Mouse (Mus musculus): ENCODE measurements at regions not wholly inside any gene's neighbourhood (a gene's known extent, or its start where the extent isn't known, plus 50 kb on each side); places are given as distances from the start of the nearest gene placed in this dataset.

GRCm38 (mm10) chr2:105468930-105469329 lies 69.8 kb upstream of the Rcn1 start:
- Histone ChIP-seq H3K27me3 (ENCODE audit: control insufficient read depth, insufficient read depth, insufficient read length) (no peaks in the 10 kb centered on the region), H3K36me3 (ENCODE audit: control insufficient read depth, insufficient read depth) (no peaks in the 10 kb centered on the region), H3K79me2 (ENCODE audit: control insufficient read depth, insufficient read depth) (no peaks in the 10 kb centered on the region), H3ac (ENCODE audit: control insufficient read depth, insufficient read length) (no peak overlapping the region), H3K4me2 (ENCODE audit: low read depth) (no peak overlapping the region), H3K4me3 (no peak overlapping the region)
- TF ChIP-seq POLR2AphosphoS2 (IDR thresholded peaks at IDR 0.05; ENCODE audit: insufficient read length, low read depth) (no peak), TCF12 (IDR thresholded peaks at IDR 0.05; ENCODE audit: insufficient read depth, poor library complexity, severe bottlenecking) (no peak), E2F4 (IDR thresholded peaks at IDR 0.05; ENCODE audit: insufficient read depth) (no peak), SRF (IDR thresholded peaks at IDR 0.05; ENCODE audit: control insufficient read depth, insufficient read length, low read depth) (no peak), TCF3 (IDR thresholded peaks at IDR 0.05; ENCODE audit: insufficient read length, low read depth) (no peak), CEBPB (IDR thresholded peaks at IDR 0.05; ENCODE audit: insufficient read depth, poor library complexity, severe bottlenecking) (no peak)

DNA sequence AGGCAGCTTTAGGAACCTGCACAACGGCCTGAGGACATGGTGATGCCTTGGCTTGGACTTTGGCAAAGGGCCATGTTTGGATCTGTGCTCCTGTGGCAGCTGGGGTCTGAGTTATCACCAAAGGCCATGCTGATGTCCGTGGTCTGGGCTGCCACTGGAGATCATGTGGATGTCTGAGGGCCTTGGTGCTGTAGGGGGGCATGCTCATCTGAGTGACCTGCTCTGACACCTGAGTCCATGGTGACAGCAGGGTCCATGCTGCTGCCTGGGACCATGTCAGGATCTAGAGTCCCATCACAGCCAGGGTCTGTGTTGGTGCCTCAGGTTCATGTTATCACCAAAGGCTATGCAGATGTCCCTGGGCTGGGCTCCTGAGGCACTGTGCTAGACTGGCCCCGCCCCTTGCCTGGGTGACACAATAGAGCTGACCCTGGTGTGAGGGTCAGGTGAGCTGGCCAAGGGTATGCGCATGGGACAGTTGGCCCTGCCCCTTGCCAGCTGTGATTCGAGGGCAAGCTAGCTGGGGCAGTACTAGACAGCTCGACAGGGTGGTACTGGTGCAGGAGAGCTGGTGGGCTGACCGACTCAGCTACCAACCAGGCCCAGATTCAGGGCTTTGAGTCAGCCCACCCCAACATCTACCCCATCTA lies 77.0 kb upstream of the Rcn1 start:
- Histone ChIP-seq H3K79me2 (ENCODE audit: control insufficient read depth, insufficient read depth) (no peaks in the 10 kb centered on the region), H3K4me2 (ENCODE audit: low read depth) (no peak overlapping the region), H3ac (ENCODE audit: control insufficient read depth, insufficient read length) (no peak overlapping the region), H3K4me3 (no peak overlapping the region), H3K27me3 (ENCODE audit: control insufficient read depth, insufficient read depth, insufficient read length) (no peaks in the 10 kb centered on the region), H3K36me3 (ENCODE audit: control insufficient read depth, insufficient read depth) (no peaks in the 10 kb centered on the region)
- TF ChIP-seq USF1 (IDR thresholded peaks at IDR 0.05; ENCODE audit: low read depth) = no peak
- no peak for TF ChIP-seq CEBPB (IDR thresholded peaks at IDR 0.05; ENCODE audit: insufficient read depth, poor library complexity, severe bottlenecking)
- TF ChIP-seq SRF (IDR thresholded peaks at IDR 0.05; ENCODE audit: control insufficient read depth, insufficient read length, low read depth) = no peak
- TF ChIP-seq REST (IDR thresholded peaks at IDR 0.05; ENCODE audit: insufficient read depth, insufficient read length) = no peak
- no peak for TF ChIP-seq MAX (IDR thresholded peaks at IDR 0.05; ENCODE audit: low read depth)
- TF ChIP-seq TCF12 (IDR thresholded peaks at IDR 0.05; ENCODE audit: insufficient read depth, poor library complexity, severe bottlenecking) = no peak
- no peak for TF ChIP-seq MYOD1 (IDR thresholded peaks at IDR 0.05; ENCODE audit: control insufficient read depth in 1 of 3, insufficient read length in 2 of 3, low read depth in 2 of 3)
- no peak for TF ChIP-seq POLR2A (IDR thresholded peaks at IDR 0.05; ENCODE audit: insufficient read length, low read depth)
- TF ChIP-seq POLR2AphosphoS2 (IDR thresholded peaks at IDR 0.05; ENCODE audit: insufficient read length, low read depth) = no peak
- no peak for TF ChIP-seq TCF3 (IDR thresholded peaks at IDR 0.05; ENCODE audit: insufficient read length, low read depth)
- no peak for TF ChIP-seq E2F4 (IDR thresholded peaks at IDR 0.05; ENCODE audit: insufficient read depth)
- no peak for TF ChIP-seq MYOG (IDR thresholded peaks at IDR 0.05; ENCODE audit: control insufficient read depth in 1 of 3, insufficient read depth in 1 of 3, insufficient read length in 2 of 3, low read depth in 2 of 3)

GRCm38 (mm10) chr2:105481990-105482592 lies 83.0 kb upstream of the Rcn1 start:
- no peaks in the 10 kb centered on the region for H3K79me2 ChIP-seq (ENCODE audit: control insufficient read depth, insufficient read depth)
- no peak overlapping the region for H3K4me2 ChIP-seq (ENCODE audit: low read depth)
- no peak overlapping the region for H3K4me3 ChIP-seq

DNA sequence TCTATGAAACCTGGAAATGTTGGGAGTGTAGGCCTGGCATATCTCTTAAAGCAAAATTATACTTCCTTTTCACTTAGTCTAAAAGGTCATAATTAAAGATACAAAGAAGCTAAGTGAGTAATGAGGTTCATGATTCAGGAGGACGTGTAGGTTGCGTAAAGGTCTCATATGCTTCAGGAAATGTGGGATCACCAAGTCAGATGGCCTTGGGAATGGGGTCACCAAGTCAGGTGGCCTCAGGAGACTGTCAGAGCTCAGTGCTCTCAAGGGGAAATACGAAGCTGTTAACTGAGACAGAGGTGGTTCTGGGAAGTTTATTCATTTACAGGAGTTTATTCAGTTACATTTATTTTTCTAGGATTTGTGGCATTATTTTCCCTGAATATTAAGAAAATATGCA lies 85.4 kb upstream of the Rcn1 start:
- H3K79me2 ChIP-seq (ENCODE audit: control insufficient read depth, insufficient read depth) = no peaks in the 10 kb centered on the region

More at GRCm38 (mm10) chr2:105481990-105482592, 83.0 kb upstream of the Rcn1 start:
- H3K36me3 ChIP-seq (ENCODE audit: control insufficient read depth, insufficient read depth) = no peaks in the 10 kb centered on the region
- no peaks in the 10 kb centered on the region for H3K27me3 ChIP-seq (ENCODE audit: control insufficient read depth, insufficient read depth, insufficient read length)
- no peak overlapping the region for H3ac ChIP-seq (ENCODE audit: control insufficient read depth, insufficient read length)
- no peak for TF ChIP-seq CEBPB (IDR thresholded peaks at IDR 0.05; ENCODE audit: insufficient read depth, poor library complexity, severe bottlenecking)

DNA sequence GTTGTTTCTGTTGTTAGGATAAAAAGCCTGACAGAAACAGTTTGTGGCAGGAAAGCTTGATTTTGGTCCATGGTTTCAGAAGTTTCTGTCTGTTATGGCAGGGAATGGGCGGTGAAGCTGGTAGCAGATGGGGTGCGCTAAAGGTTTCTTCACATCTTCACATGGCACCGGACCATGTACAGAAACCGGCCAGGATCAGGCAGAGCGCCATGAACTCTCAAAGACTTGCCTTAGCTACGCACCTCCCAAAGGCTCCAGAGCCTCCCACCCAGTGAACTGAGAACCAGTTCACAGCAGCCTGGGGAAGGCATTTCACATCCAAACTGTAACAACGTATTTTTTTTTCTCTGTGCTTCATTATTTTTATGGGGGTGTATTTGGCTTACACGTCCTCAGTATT lies 86.2 kb upstream of the Rcn1 start:
- no peaks in the 10 kb centered on the region for H3K27me3 ChIP-seq (ENCODE audit: control insufficient read depth, insufficient read depth, insufficient read length)

More for the DNA sequence above, 85.4 kb upstream of the Rcn1 start:
- Histone ChIP-seq H3K4me2 (ENCODE audit: low read depth) (no peak overlapping the region), H3K27me3 (ENCODE audit: control insufficient read depth, insufficient read depth, insufficient read length) (no peaks in the 10 kb centered on the region), H3K36me3 (ENCODE audit: control insufficient read depth, insufficient read depth) (no peaks in the 10 kb centered on the region), H3ac (ENCODE audit: control insufficient read depth, insufficient read length) (no peak overlapping the region), H3K4me3 (no peak overlapping the region)
- TF ChIP-seq TCF12 (IDR thresholded peaks at IDR 0.05; ENCODE audit: insufficient read depth, poor library complexity, severe bottlenecking) (no peak), POLR2A (IDR thresholded peaks at IDR 0.05; ENCODE audit: insufficient read length, low read depth) (no peak), TCF3 (IDR thresholded peaks at IDR 0.05; ENCODE audit: insufficient read length, low read depth) (no peak), MYOG (IDR thresholded peaks at IDR 0.05; ENCODE audit: control insufficient read depth in 1 of 3, insufficient read depth in 1 of 3, insufficient read length in 2 of 3, low read depth in 2 of 3) (no peak), SRF (IDR thresholded peaks at IDR 0.05; ENCODE audit: control insufficient read depth, insufficient read length, low read depth) (no peak), E2F4 (IDR thresholded peaks at IDR 0.05; ENCODE audit: insufficient read depth) (no peak), POLR2AphosphoS2 (IDR thresholded peaks at IDR 0.05; ENCODE audit: insufficient read length, low read depth) (no peak), MAX (IDR thresholded peaks at IDR 0.05; ENCODE audit: low read depth) (no peak), CEBPB (IDR thresholded peaks at IDR 0.05; ENCODE audit: insufficient read depth, poor library complexity, severe bottlenecking) (no peak), USF1 (IDR thresholded peaks at IDR 0.05; ENCODE audit: low read depth) (no peak), REST (IDR thresholded peaks at IDR 0.05; ENCODE audit: insufficient read depth, insufficient read length) (no peak)

More for the DNA sequence above, 86.2 kb upstream of the Rcn1 start:
- no peak for TF ChIP-seq CEBPB (IDR thresholded peaks at IDR 0.05; ENCODE audit: insufficient read depth, poor library complexity, severe bottlenecking)
- TF ChIP-seq TCF3 (IDR thresholded peaks at IDR 0.05; ENCODE audit: insufficient read length, low read depth) = no peak
- Histone ChIP-seq H3K4me2 (ENCODE audit: low read depth) (no peak overlapping the region), H3K4me3 (no peak overlapping the region), H3ac (ENCODE audit: control insufficient read depth, insufficient read length) (no peak overlapping the region), H3K79me2 (ENCODE audit: control insufficient read depth, insufficient read depth) (no peaks in the 10 kb centered on the region), H3K36me3 (ENCODE audit: control insufficient read depth, insufficient read depth) (no peaks in the 10 kb centered on the region)
